Mouse (Mus musculus): ENCODE measurements around the gene Ctsh. TPM values are rescaled to one million over a fixed set of nuclear protein-coding genes. Genes with fewer than 3 reads are reported as not detected.
"Not testable (repeated sequence)": the region's sequence is repeated elsewhere in the genome, so short reads cannot be mapped to it uniquely, and the experiment has no call there.

The Ctsh gene
- total RNA-seq (2021): 10 to 100 TPM; 53.8 to 57.4 TPM

- intact Hi-C loops (cut with DNase I): no loop called here
- DNase-seq (ENCODE audit: low spot score): no peak
These were observed at the start of gene Ctsh for GRCm38 (mm10) chr9:90053852-90054251. TSS of gene Ctsh (plus strand) at chr9:90054152.

DNA sequence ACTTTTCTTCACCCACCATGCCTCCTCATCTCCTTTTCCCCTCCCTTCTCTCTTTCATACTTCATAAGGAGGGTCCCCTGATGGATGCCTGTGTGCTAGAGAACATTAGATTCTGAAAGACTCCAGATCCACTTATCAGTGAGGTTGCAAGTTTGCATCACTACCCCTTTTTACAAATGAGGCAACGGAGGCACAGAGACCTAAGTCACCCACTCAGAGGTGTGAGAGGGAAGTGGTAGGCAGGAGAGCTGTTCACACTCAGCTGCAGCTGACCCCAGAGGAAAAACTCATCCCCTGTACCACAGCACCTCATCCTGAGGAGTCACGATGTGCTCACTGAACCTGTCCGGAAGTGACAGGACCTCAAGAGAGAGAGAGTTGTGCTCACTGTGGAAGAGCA is 47.5 kb upstream of the Ctsh start:
- no peak for DNase-seq (ENCODE audit: low spot score)
- intact Hi-C loops (cut with DNase I): no loop called here

DNA sequence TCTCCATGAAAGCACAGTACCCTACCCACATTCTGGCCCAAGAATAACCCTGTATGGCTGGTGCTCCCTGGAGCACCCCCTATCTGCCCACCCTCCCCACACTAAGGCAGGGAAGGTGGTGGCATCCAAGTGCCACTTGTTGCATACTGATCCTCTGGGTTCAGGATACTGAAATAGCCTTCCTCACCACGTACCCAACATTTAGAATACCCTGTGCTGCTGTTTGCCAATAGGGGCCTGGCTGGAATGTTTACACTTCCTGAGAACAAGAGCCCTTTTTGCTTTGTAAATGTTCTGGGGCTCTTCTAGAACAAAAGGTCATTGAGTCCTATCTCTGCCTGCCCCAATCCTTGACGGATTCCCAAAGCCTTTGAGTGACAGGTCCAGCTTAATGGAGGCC is 46.9 kb upstream of the Ctsh start:
- no peak for DNase-seq (ENCODE audit: low spot score)
- intact Hi-C loops (cut with DNase I): no loop called here

GRCm38 (mm10) chr9:90008138-90008537 is 45.8 kb upstream of the Ctsh start:
- DNase-seq (ENCODE audit: low spot score): no peak
- intact Hi-C loops (cut with DNase I): no loop called here

DNA sequence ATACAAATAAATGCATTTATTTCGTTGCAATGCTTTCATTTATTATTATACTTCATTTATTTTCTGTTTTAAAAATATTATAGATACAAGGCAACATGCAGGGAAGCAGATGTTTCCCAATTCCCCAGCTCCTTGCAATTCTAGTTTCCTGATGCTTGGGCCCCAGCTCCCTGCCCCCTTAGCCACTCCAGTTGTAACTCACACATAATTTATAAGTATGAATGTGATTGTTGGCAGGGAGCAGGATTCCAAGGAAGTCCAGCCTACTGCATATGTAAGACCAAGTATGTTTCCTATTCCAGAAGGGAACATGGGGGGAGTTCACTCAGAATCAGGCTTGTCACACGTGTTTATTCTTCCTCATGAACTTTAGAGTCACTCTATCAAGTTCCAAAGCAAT is 42.1 kb upstream of the Ctsh start:
- intact Hi-C loops (cut with DNase I): no loop called here
- no peak for DNase-seq (ENCODE audit: low spot score)

- DNase-seq (ENCODE audit: low spot score): no peak
- intact Hi-C loops (cut with DNase I): no loop called here
These were observed 39.3 kb upstream of the Ctsh start for GRCm38 (mm10) chr9:90014649-90015048.

- no peak for DNase-seq (ENCODE audit: low spot score)
- intact Hi-C loops (cut with DNase I): no loop called here
These were observed 37.7 kb upstream of the Ctsh start for GRCm38 (mm10) chr9:90016204-90016603.

- intact Hi-C loops (cut with DNase I): no loop called here
- no peak for DNase-seq (ENCODE audit: low spot score)
These were observed 33.1 kb upstream of the Ctsh start for GRCm38 (mm10) chr9:90020866-90021265.

GRCm38 (mm10) chr9:90021442-90021841 is 32.5 kb upstream of the Ctsh start:
- intact Hi-C loops (cut with DNase I): no loop called here
- DNase-seq (ENCODE audit: low spot score): no peak

DNA sequence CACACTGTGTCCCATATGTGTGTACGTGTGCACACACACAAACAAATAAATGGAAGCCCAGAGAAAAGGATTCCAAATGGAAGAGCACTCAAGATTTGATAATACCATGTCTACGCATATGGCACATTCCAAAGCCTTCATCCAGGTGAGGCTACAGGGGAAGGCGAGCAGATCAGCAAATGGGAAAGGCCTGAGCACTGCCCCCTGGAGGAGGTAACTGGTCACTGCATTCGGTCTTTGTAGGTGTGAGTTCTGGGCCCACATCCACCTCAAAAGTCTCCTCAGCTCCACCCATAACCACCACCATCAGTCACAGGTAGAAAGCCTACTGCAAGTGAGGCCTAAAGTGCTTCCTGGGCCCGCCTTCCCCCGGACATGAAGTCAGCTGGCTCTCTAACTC is 26.2 kb upstream of the Ctsh start:
- intact Hi-C loops (cut with DNase I): no loop called here

GRCm38 (mm10) chr9:90033922-90034321 is 20.0 kb upstream of the Ctsh start:
- DNase-seq (ENCODE audit: low spot score): peak; percentile 14

More for the DNA sequence above, 26.2 kb upstream of the Ctsh start:
- DNase-seq (ENCODE audit: low spot score): no peak

GRCm38 (mm10) chr9:90035168-90035567 is 18.8 kb upstream of the Ctsh start:
- no peak for DNase-seq (ENCODE audit: low spot score)

More at GRCm38 (mm10) chr9:90033922-90034321, 20.0 kb upstream of the Ctsh start:
- intact Hi-C loops (cut with DNase I): no loop called here

GRCm38 (mm10) chr9:90035794-90036193 is 18.2 kb upstream of the Ctsh start:
- intact Hi-C loops (cut with DNase I): no loop called here
- no peak for DNase-seq (ENCODE audit: low spot score)

More at GRCm38 (mm10) chr9:90035168-90035567, 18.8 kb upstream of the Ctsh start:
- intact Hi-C loops (cut with DNase I): no loop called here

DNA sequence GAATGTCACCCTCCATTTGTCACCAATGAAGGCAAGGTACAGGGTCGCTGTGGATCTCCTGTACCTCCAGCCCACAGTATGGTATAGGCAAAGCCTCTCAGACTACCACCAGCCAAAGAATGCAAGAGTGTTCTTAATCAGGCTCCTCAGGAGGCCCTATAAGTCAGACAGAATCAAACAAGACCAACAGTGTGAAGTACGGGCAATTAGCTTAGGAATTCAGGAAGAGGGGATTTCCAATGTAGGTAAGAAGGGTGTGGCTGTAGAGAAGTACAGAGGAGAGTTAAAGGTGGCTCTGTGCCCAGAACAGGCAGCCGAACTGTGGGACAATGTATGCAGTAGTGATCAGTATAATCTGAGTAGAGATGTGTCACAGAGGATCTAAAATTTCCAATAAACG is 17.6 kb upstream of the Ctsh start:
- no peak for DNase-seq (ENCODE audit: low spot score)
- intact Hi-C loops (cut with DNase I): no loop called here

DNA sequence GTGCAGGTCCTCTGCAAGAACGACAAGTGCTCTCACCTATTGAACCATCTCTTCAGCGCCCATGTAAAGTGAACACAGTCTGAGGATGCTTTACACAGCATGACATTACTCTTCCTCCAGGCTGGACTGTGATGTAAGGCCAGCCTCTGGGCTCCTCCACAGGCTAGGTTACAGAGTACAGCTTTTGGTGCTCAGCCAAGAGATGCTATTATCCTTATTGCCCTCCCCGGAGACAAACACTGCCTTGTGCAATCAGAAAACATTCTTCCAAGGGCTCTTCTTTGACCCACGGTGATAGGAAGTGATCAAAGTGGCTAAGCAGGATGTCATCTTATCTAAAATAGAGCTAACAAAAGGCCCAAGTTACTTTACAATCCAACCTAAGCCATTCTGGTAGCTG is 15.4 kb upstream of the Ctsh start:
- no peak for DNase-seq (ENCODE audit: low spot score)
- intact Hi-C loops (cut with DNase I): no loop called here

DNA sequence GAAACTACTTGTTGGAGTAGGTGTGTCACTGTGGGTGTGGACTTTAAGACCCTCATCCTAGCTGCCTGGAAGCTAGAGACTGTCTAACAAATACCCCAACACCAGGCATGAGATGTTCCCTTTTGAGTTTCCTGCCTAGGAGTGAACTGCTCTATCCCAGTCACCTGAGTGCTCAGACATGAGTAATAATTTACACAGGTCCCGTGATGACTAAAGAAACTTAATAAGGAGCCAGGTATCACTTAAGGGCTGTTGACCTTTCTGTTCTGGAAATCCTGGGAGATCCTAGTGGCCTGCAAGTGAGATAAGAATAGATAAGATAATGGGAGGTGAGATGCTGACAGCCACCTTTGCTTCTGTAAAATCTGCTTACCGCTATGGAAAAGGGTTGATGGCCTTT is 13.0 kb upstream of the Ctsh start:
- DNase-seq (ENCODE audit: low spot score): no peak
- intact Hi-C loops (cut with DNase I): no loop called here

DNA sequence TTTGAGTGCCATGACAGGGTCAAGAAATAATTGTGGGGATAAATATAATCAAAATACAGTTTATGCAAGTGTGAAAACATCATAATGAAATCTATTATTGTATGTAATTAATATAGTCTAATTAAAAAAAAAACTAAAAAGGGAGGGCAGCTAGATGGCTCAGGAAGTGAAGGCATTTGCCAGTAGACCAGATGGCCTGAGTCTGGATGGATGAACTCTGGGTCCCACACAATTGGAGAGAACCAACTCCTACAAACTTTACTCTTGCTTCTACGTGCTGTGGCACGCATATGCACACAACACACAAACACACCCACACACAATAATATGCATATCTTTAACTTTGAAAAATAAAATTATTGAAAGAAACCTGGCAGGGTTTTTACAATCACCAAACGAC is 12.4 kb upstream of the Ctsh start:
- intact Hi-C loops (cut with DNase I): no loop called here

DNA sequence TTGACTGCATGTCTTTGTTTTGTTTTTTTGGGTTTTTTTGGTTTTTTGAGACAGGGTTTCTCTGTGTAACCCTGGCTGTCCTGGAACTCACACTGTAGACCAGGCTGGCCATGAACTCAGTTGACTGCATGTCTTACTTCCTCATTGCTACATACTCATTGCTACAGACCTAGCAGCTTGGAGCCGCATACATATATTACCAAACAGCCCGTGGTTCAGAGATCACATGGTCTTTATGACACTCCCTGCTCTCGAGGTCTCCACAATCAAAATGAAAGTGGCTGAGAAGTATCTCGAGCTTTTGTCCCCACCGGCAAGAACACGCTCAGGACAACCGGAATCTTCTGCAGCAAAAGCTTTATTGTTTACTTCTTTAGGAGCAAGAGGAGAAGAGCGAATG is 11.0 kb upstream of the Ctsh start:
- intact Hi-C loops (cut with DNase I); DNase-seq (ENCODE audit: low spot score): not testable (repeated sequence)

More for the DNA sequence above, 12.4 kb upstream of the Ctsh start:
- no peak for DNase-seq (ENCODE audit: low spot score)

DNA sequence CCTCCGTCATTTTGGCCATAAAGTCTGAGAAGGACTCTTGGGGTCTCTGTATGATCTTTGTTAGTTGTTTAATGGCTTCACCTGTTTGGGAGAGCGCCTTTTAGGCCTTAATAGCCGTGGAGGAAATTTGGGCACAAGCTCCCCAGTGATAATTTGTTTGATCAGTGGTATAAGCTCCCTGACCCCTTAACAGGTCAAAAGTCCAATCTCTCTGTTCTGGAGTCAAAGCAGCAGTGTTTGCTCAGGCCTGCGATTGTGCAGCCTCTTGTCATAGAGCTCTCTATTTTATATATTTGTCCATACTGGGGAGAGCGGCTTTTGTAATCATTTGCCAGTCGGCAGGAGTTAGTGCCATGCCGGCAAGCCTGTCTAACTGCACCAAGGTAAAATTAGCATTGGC is 8.8 kb upstream of the Ctsh start:
- DNase-seq (ENCODE audit: low spot score): no peak
- intact Hi-C loops (cut with DNase I): no loop called here

DNA sequence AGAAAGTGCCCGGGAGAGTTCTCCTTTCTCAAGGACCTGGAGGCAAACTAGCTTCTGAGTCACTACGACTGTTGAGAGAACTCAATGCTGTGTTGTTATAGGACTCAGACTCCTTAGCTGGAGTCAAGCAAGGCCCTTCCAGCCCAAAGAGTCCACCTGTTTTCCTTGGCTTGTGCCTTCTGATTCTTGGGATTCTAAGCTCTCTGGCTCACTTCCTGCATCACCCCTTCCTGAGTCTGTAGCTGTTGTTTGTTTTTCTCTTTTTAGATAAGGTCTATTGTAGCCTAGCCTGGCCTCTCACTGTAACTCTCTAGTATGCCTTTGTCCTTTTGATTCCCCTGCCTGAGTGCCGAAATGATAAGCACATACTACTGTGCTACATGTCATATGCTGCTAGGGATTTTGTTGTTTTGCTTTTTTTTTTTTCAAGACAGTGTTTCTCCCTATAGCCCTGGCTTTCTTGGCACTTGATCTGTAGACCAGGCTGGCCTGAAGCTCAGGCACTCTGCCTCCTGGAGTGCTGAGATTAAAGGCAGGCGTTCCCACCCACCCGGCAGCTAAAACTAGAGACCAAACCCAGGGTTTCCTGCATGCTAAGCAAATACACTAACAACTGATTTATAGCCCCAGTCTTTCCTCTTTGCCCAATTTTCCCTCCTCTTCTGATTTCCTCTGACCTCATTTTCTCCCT is 5.9 kb upstream of the Ctsh start:
- DNase-seq (ENCODE audit: low spot score): peak; percentile 31
- intact Hi-C loops (cut with DNase I): no loop called here

DNA sequence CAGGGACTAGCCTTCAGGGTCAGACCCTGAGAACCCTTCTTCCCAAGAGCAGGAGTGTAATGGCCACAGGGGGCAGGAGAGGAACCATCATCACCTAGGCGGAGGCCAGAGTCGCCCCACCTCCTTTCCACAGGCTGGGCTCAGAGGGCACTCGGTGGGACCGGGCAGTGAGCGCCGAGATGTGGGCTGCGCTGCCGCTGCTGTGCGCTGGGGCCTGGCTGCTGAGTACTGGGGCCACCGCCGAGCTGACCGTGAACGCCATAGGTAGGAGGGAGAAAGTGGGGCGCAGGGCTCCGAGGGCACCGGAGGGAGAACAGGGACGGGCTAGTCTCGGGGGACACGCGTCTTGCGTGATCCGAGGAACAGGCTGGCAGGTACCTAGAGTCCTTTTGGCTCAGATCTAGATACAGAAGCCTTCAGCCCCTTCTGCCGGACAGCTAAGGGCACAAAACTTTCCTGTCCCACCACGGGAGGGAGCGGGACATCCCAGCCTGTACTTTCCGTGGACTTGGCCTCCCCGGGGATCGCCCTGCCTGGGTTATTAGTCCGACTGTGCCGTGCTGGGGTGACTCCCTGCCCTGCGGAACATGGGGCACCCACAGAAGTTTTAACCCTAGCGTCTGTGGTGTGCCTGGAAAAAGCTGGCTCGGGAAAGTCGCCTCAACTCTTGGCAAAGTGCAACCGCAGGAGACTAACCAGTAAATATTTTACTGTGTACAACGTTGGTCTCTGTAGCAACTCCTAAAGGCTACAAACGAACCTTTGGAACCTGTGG is 606 bp downstream of the Ctsh start:
- intact Hi-C loops (cut with DNase I): no loop called here
- DNase-seq (ENCODE audit: low spot score): peak; percentile 53

Measured in heart, postnatal 25 days (tissue).